Mouse (Mus musculus) left cerebral cortex, postnatal 25 days (tissue): ENCODE data around the gene Ghrl. TPM values are rescaled to one million over a fixed set of nuclear protein-coding genes. Genes with fewer than 3 reads are reported as not detected.
"Not testable (repeated sequence)": the region's sequence is repeated elsewhere in the genome, so short reads cannot be mapped to it uniquely, and the experiment has no call there.

Experiments used
- DNase-seq, 2 experiments: peaks; one replicate each; pipeline ENCODE4 v3.0.0; 2022; ENCODE audit warnings: low spot score in 2 of 2, mixed read lengths in 1 of 2
- intact Hi-C: fragments of 180-260 bp; cut with DNase I; formaldehyde crosslinking; loops from one replicate; pipeline ENCODE4 v1.15.1; 2025
- total RNA-seq, 2 experiments: library from RNA; stranded (reverse); gene quantifications; 2 replicates each; pipeline ENCODE4 v1.2.3; 2021

Gene Ghrl
- total RNA-seq: not detected

DNA sequence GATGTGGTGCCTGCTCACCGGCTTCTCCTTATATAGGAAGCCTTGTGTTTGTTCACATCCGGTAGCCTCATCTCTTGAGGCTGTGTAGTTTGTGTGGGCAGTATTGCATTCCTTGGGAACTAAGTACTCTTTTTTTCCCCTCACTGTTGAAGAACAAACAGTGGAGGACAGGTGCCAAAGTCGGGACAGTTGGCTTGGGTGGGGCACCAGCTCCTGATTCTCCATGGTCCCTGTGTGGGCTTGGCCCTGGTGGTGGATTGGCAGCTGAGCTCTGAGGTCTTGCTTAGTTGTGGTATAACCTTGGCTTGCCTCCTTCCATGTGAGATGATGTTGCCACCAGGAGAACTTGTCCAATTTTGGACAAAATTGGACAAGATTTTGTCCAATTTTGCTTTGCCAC, at the start of gene Ghrl:
Gene Ghrl, minus strand, starts transcription at position 3 of the 400 bp plus-strand sequence.
- intact Hi-C loops: no loop called here
- DNase-seq: no peak

DNA sequence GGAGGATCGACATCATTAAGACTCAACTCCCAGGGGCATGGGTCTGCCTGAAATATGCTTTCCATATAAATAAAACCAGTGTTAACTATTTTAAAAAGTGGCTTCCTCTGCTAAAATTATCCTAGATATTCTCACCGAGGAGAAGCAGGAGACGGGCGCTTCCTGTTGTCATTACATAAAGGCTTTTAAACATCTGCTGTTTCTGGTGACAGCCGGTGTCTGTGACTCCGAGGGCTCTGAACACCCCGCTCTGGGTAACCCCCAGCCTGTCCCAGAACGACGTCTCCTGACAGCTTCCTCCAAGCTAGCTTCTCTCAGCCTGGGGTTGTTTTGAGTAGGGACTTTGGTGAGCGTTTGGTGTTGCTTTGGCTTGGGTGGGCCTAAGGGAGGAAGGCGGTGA, 49.1 kb upstream of the Ghrl start:
- intact Hi-C loops: no loop called here
- peak in 1 of 2 experiments; percentile 83 for DNase-seq

DNA sequence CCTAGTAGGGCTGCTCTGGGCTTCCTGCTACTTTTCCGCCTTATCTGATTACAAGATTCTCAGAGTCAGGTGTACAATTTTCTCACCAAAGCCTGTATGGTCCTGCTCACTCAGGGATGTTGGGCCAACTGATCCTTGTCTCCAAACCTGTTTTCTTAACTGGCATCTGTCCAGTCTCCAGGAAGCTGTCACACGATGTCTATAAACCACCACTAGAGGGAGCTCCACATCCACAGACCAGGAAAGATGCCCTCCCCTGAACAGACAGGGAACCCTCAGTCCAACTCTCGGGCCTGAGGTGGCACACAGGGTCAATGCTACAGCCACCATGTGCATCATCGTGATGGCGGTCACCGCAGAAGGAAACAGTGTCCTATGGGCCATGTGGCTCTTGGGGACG, 42.0 kb upstream of the Ghrl start:
- intact Hi-C loops: loop anchor here (1.0 kb wide), 1 partner anchor 310 kb away; no protein-coding TSS in a partner anchor
- DNase-seq: peak; percentile 60 to 71

GRCm38 (mm10) chr6:113749119-113749685, 29.5 kb upstream of the Ghrl start:
- DNase-seq: no peak
- intact Hi-C loops: no loop called here

DNA sequence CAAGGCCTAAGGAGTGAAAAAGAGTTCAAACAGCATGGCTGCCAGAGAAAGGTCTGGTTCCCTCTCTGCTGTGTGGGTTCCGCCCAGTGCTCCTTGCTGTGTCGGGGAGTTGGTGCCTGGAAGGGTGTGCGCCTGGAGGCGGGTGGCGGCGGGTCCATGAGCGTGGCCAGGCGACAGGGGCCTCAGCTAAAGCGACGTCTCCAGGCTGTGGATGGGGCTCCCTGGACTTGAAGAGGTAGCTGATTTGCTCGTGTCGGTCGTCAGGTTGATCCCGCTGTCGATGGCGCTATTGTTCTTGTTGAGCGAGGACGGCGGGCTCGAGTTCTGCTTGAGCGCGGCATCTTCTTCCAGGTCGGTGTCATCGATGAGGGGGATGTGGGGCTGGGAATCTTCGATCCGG, 28.7 kb upstream of the Ghrl start:
- intact Hi-C loops: no loop called here
- DNase-seq: peak in 1 of 2 experiments; percentile 34

DNA sequence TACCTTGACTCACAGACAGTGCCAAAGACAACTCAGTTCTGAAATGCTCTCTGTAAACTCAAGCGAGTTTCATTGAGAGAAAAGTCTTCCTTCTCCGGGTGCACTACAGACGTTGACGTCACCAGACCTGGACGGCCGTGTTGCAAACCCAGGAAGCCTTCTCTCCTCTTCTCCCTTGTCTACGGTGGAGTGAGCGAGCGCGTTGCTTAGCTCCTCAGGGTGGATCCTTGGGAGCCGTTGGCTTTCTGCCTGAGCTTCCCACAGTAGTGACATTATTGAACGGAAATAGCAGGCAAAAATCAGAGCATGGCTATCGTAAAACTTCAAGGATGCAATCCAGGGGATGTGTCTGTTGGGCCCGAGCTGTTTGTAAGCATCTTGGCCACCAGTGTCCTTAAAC, 27.6 kb upstream of the Ghrl start:
- peak in 1 of 2 experiments; percentile 73 for DNase-seq
- intact Hi-C loops: no loop called here

- intact Hi-C loops: no loop called here
- DNase-seq: peak in 1 of 2 experiments; percentile 27
These were observed 25.4 kb upstream of the Ghrl start for GRCm38 (mm10) chr6:113745117-113745516.

DNA sequence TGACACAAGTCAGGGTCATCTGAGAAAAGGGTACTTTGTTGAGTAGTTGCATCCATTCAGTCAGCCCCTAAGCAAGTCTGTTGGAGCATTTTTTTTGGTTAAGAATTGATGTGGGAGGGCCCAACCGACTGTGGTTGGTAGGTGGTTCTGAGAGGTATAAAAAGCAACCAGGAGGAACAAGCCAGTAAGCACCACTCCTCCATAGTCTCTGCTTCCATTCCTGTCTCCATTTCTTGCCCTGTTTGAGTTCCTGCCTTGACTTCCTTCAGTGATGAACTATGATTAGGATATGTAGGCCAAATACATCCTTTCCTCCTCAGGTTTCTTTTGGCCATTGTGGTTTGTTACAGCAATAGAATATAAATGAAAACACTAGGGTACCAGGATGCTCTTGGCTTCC, 23.4 kb upstream of the Ghrl start:
- DNase-seq: peak in 1 of 2 experiments; percentile 79
- intact Hi-C loops: no loop called here

DNA sequence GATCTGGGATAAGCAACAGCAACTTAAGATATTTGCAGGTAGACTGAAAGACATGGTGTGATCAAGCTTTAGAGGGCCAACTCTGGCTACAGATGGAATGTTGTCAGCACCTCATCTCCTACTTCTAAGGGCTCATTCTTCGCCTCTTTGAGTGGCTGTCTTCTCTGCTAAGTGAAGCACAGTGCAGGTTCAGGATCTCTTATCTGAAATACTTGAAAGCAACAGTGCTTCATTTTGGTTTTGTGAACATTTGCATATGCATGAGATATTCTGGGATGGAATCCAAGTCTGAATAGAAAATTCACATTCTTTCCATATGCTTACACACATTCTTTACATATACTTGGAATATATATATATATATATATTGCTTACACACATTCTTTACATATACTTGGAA, 22.6 kb upstream of the Ghrl start:
- DNase-seq: peak in 1 of 2 experiments; percentile 80
- intact Hi-C loops: no loop called here

GRCm38 (mm10) chr6:113741425-113741824, 21.7 kb upstream of the Ghrl start:
- peak in 1 of 2 experiments; percentile 40 for DNase-seq
- intact Hi-C loops: no loop called here

DNA sequence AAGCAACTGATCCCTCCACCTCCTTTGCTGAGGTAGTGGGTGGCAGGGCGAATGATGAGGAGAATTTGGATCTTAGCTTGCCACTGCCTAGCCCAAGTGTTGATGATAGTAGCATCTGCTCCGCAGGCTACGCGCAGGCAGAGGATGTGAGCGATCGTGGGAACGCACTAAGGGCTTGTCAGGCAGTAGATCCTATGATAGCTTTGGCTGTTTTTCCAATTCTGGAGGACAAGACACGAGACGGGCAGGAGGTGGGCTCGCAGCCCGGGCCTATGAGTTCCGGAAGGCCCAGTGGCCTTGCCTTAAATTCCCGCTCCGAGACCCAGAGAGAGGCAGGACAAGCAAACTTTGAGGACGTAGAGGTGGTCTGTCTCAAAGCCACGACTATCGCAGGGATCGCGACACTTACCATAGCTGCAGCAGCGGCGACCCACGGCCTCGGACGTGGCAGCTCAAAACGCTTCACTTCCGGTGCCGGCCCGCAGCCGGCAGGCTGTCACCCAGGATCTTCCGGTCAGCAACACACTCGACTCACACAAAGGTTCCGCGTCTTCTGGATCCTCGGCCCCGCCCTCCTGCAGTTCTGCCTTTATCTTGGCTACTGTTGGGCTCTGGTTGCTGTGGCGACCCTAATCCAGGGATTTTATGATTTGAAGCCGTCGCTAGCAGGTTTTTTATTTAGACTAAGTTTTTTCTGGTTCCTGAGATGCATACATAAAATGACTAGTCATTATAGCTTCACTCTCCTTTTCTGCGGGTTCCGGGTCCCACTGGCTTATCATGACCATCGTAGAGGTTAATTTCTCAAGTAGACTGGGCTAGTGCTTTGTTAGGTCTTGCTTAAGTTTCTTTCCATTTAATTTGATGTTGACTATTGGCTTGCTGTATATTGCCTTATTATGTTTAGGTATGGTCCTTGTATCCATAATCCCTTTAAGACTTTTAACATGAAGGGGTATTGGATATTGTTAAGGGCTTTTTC, 20.8 kb upstream of the Ghrl start, which contains the start of gene Sec13:
Gene Sec13, minus strand, starts transcription at position 508 of the 982 bp plus-strand sequence.
- DNase-seq: peak; percentile 88 to 91
- intact Hi-C loops: no loop called here

- DNase-seq: no peak
- intact Hi-C loops: no loop called here
These were observed 17.8 kb upstream of the Ghrl start for GRCm38 (mm10) chr6:113737318-113738046.

DNA sequence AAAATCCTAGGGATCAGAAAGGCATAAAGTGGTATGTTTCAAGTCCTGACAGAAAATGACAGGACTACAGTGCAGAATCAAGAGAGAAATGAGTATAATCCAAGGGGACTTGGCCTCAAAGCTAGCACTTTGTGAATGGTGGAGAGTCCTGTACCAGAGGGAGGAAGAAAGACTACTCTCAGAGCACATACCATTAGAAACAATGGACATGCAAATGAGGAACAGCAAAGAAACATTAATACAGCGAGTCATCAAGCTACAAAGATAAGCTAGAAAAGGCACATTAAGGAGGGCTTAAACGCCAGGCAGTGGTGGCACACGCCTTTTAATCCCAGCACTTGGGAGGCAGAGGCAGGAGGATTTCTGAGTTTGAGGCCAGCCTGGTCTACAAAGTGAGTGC, 11.6 kb upstream of the Ghrl start:
- DNase-seq: no peak
- intact Hi-C loops: no loop called here

- no peak for DNase-seq
- intact Hi-C loops: no loop called here
These were observed 8.5 kb upstream of the Ghrl start for GRCm38 (mm10) chr6:113728181-113728580.

GRCm38 (mm10) chr6:113721061-113721460, 1.4 kb upstream of the Ghrl start:
- DNase-seq: no peak

DNA sequence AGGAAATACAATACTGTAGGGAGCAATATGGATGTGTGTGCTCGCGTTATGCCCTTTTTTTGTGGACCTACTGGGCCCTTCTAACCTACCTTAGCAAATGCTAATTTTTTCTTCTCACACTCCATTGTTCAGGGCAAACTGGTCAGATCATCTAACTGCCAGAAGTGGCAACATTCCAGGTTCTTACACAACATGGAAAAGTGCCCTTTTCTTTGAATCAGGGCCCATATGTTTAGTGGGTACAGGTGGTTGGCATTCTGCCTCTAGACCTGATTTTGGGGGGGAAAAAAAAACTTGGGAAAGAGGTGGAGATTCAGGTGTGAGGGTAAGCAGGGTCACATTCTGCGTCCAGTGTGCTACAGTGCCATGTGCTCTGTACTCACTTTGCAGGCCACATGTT, 2.1 kb downstream of the Ghrl start:
- intact Hi-C loops: no loop called here

More at GRCm38 (mm10) chr6:113721061-113721460, 1.4 kb upstream of the Ghrl start:
- intact Hi-C loops: no loop called here

GRCm38 (mm10) chr6:113714797-113715196, 4.9 kb downstream of the Ghrl start:
- no peak for DNase-seq
- intact Hi-C loops: no loop called here

More for the DNA sequence above, 2.1 kb downstream of the Ghrl start:
- no peak for DNase-seq

DNA sequence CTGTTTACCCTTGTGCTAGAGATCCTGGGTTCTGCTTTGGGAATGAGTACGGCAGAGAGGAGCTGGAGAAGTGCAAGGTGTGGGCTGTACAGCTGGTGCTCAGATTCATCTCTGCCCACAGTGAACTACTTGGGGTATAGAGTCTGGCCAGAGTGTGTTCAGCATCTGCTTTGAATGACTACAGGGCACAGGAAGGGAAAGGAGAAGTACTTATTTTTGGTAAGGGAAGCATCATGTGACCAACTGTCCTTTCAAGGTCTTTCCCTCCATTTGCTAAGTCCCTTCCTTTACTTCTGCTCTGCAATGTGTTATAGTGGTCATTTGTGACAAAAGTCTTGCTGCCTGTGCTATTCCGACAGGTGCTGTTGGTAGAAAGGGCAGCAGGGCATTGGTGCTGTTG, 5.4 kb downstream of the Ghrl start:
- intact Hi-C loops: no loop called here
- peak in 1 of 2 experiments; percentile 40 for DNase-seq

DNA sequence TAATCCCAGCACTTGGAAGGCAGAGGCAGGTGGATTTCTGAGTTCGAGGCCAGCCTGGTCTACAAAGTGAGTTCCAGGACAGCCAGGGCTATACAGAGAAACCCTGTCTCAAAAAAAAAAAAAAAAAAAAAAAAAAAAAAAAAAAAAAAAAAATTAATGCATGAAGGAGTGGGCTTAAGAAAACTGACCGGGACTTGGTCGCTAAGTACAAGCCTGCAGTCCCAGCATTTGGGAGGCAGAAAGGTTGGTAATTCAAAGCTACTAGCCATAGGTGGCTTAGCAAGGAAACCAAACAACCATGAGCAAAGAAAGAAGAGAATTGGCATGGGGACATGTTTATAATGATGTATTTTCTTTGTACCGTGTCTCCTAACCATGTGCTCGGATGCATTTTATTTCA, 6.3 kb downstream of the Ghrl start:
- intact Hi-C loops, DNase-seq: not testable (repeated sequence)

DNA sequence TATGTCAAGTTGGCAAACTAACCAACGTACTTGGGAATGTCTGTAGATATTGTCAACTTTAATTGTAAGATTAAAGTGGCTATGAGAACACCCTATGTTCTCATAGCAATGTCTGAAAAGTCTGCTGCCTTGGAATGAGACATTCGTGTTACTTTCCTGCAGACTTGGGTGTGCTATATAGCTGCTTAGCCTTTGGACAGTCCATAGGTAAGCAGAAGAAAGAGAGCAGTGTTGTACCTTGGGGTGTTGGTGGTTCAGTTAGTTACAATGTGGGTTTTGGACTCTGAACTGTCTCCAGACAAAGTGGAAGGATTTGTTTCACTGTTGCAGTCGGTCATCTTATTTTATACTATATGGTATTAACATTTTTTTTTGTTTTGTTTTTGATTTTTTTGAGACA, 7.0 kb downstream of the Ghrl start:
- intact Hi-C loops: no loop called here
- DNase-seq: no peak
